Mouse (Mus musculus): ENCODE measurements at regions not wholly inside any gene's neighbourhood (a gene's known extent, or its start where the extent isn't known, plus 50 kb on each side); places are given as distances from the start of the nearest gene placed in this dataset.
A peak's percentile ranks its signal among the peaks of the same experiment; 100 is the strongest.

DNA sequence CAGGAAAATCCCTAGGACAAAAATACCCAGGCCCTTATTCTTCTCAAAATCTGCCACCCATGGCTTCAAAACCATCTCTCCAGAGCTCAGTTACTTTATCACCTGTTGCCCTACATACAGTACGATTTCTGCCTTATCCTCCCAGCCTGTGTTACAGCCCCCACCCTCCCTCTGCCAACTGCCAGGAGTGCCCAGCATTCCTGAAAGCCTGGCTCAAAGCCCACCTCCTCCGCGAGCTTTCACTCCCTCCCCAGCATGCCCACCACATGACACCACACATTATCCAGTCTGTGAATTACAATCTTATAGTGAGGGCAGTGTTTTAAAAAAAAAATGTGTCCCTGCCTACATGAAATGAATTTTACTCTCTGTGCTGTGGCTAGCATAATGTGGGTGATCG is 320.3 kb upstream of the Slc24a5 start:
- TF ChIP-seq POLR2A (IDR thresholded peaks at IDR 0.05; ENCODE audit: borderline replicate concordance, extremely low read depth, insufficient read depth, insufficient read length, poor library complexity, severe bottlenecking) (no peak), CTCF (IDR thresholded peaks at IDR 0.05; ENCODE audit: borderline replicate concordance, extremely low read depth, insufficient read depth, insufficient read length) (no peak)
- peak; percentile 85 for DNase-seq (ENCODE audit: low read depth)

DNA sequence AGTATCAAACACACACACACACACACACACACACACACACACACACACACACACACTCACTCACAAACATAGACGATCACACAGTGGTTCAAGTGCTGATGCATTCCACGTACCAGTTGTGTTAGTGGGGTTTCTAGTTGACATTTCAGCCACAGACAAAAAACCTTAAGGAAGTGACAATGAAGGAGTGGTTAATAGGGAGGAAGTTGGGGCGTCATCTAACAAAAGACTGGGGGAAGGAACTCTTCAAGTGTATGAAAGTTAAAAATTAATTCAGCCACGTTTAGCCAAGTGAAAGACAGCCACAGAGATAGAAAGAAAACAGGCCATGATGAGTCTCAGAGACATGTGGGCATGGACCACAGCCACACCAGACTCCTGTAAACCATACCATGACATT is 316.1 kb upstream of the Slc24a5 start:
- TF ChIP-seq CTCF (IDR thresholded peaks at IDR 0.05; ENCODE audit: borderline replicate concordance, extremely low read depth, insufficient read depth, insufficient read length) (no peak), POLR2A (IDR thresholded peaks at IDR 0.05; ENCODE audit: borderline replicate concordance, extremely low read depth, insufficient read depth, insufficient read length, poor library complexity, severe bottlenecking) (no peak)
- no peak for DNase-seq (ENCODE audit: low read depth)

DNA sequence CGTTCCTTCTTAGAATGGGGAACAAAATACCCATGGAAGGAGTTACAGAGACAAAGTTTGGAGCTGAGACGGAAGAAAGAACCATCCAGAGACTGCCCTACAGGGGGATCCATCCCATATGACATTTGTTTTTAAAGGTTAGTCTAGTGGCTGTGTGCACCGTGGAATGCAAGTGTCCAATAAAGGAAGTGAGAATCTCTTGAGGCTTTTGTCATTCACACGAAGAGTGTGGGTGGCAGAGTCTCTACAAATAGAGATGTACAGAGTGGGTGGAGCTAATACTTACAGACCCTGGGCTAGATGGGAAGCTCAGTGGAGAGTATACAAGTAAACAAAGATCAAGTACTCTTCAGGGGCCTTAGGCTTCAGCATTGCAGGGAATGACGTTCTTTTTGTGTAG is 314.2 kb upstream of the Slc24a5 start:
- TF ChIP-seq POLR2A (IDR thresholded peaks at IDR 0.05; ENCODE audit: borderline replicate concordance, extremely low read depth, insufficient read depth, insufficient read length, poor library complexity, severe bottlenecking) = no peak
- no peak for TF ChIP-seq CTCF (IDR thresholded peaks at IDR 0.05; ENCODE audit: borderline replicate concordance, extremely low read depth, insufficient read depth, insufficient read length)
- DNase-seq (ENCODE audit: low read depth) = no peak

DNA sequence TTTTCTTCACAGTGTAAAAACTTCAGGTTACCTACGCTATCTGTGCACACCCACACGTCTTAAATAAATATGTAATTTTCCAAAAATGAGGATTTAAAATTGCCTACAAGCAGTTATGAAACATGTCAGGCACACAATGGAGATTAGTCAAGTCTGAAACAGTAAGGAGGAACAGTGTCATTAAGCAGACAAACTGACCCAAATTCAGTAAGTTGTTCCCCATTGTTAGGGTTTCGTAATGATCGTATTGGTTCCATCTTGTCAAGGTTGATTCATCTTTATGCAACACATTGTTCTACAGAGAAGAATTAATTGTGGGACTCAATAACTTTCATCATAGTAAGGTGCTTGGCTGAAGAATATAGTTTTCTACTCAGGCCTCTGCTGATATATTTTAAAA is 312.7 kb upstream of the Slc24a5 start:
- TF ChIP-seq CTCF (IDR thresholded peaks at IDR 0.05; ENCODE audit: borderline replicate concordance, extremely low read depth, insufficient read depth, insufficient read length) (no peak), POLR2A (IDR thresholded peaks at IDR 0.05; ENCODE audit: borderline replicate concordance, extremely low read depth, insufficient read depth, insufficient read length, poor library complexity, severe bottlenecking) (no peak)
- DNase-seq (ENCODE audit: low read depth) = no peak

DNA sequence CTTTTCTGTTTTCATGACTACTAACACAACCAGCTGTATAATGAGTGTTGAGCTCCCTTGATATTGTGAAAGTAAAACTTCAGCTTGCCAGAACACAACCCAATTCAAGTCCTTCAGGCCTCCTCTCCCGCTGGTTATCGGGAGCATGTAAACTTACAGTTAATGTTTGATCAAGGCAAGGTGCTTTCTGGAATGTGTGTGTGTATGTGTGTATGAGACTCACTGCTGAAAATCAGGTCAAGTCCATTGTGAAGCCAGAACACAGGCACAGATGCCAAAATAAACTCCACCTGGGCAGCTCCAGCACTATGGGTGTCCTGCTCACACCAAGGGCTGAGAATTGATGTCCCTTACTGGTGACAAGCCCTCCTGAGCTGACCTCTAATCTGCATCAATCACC is 308.9 kb upstream of the Slc24a5 start:
- DNase-seq (ENCODE audit: low read depth) = no peak
- TF ChIP-seq POLR2A (IDR thresholded peaks at IDR 0.05; ENCODE audit: borderline replicate concordance, extremely low read depth, insufficient read depth, insufficient read length, poor library complexity, severe bottlenecking) (no peak), CTCF (IDR thresholded peaks at IDR 0.05; ENCODE audit: borderline replicate concordance, extremely low read depth, insufficient read depth, insufficient read length) (no peak)

DNA sequence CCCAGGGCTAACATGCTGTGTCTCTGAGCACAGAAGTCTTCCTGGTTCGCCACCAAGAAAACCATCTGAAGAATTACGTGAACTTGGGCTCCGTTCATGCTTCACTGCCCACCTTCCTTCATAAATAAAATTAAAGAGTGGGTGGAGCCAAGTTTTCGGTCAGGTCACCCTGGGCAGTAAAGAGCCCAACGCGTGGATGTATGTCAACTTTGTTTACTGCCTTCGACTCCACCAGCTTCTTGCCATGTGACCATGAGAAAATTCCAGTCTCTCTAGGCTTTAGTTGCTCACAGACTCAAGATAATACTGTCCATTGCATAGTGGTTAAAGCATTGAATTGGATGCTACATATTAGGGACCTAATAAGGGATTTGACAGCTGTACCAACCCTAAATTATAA is 304.3 kb upstream of the Slc24a5 start:
- TF ChIP-seq CTCF (IDR thresholded peaks at IDR 0.05; ENCODE audit: borderline replicate concordance, extremely low read depth, insufficient read depth, insufficient read length) (no peak), POLR2A (IDR thresholded peaks at IDR 0.05; ENCODE audit: borderline replicate concordance, extremely low read depth, insufficient read depth, insufficient read length, poor library complexity, severe bottlenecking) (no peak)
- DNase-seq (ENCODE audit: low read depth) = no peak

DNA sequence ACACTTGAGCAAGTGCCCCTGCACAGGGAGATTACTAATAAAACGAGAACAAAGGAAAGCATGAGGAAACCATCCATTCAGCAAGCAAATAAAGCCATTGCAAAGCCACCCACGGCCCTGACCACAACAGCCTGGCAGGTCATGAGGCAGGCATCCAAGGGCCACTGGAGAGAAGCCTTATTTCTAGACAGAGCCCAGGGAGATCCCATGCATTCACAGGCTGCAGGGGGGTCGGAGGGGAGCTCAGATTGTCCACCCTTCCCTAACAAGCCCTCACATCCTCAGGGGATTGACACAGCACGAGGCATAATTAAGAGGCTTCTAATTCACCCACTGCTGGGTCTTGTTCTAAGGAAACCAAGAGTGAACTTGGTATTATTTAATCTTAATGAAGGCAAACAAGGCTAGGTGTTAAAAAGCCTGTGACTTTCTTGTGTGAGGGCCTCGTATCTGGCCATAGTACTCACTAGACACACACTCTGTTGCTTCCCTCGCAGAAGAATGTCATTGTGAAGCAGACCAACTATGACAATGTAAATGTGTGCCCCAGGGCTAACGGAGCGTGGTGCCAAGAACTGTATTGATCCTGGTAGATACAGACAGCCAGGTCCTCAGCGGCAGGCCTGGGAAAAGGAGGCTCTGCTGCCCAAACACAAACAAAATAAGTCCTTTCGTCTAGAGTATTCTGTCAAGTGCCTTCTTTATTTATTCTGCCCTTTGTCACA is 303.6 kb upstream of the Slc24a5 start:
- peak; percentile 61 for DNase-seq (ENCODE audit: low read depth)
- TF ChIP-seq POLR2A (IDR thresholded peaks at IDR 0.05; ENCODE audit: borderline replicate concordance, extremely low read depth, insufficient read depth, insufficient read length, poor library complexity, severe bottlenecking) (no peak), CTCF (IDR thresholded peaks at IDR 0.05; ENCODE audit: borderline replicate concordance, extremely low read depth, insufficient read depth, insufficient read length) (no peak)

DNA sequence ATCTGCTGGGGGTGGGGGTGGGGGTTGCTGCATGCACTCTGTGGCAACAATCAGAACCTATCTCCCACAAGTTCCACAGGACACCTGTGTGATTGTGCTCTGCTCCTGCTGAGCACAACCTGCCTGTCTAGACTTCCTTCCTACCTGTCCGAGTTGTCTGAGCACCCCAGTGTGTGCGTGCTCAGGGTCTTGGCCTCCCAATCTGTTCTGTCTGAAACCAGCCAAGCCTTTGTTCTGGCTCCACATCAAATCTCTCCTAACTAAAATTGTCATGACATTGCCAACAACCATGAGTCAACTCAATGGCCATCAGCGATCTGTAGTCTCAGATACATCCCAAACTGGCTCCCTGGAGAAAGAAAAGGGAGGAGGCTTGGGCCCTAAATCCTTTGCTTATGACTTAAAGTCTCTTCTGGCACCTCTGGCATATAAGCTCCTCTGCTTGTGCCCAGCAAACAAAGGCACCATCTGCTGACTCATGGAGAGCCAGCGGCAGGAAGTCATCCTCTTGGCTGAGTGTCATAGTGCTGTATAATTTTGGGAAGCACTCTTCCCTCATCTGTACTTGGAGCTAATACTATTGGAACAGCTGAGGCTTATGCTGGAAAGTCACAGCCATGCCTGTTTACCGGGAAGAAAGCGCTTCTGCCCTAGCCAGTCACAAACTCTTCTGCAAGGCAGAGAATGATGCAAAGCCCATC is 298.5 kb upstream of the Slc24a5 start:
- TF ChIP-seq POLR2A (IDR thresholded peaks at IDR 0.05; ENCODE audit: borderline replicate concordance, extremely low read depth, insufficient read depth, insufficient read length, poor library complexity, severe bottlenecking) = no peak
- TF ChIP-seq CTCF (IDR thresholded peaks at IDR 0.05; ENCODE audit: borderline replicate concordance, extremely low read depth, insufficient read depth, insufficient read length) = no peak
- DNase-seq (ENCODE audit: low read depth) = peak; percentile 23

DNA sequence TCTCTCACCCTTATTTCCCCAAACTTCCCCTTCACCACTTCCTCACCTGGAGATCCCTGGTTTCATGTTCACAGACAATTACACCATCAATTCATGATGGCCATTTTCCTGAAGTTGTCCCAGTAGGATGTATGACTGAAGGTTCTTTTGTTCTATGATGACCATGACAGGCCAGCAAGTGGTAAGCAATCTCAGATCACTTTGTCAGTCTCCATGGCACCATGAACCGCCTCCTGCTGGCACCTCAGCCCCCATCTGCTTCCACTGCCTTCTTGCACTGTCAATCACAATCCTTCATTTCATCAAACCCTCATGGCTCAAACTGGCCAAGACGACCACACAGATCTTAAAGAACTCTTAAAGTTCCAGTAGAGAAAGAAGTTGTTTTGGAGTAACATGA is 297.9 kb upstream of the Slc24a5 start:
- TF ChIP-seq CTCF (IDR thresholded peaks at IDR 0.05; ENCODE audit: borderline replicate concordance, extremely low read depth, insufficient read depth, insufficient read length) (no peak), POLR2A (IDR thresholded peaks at IDR 0.05; ENCODE audit: borderline replicate concordance, extremely low read depth, insufficient read depth, insufficient read length, poor library complexity, severe bottlenecking) (no peak)
- DNase-seq (ENCODE audit: low read depth) = no peak

DNA sequence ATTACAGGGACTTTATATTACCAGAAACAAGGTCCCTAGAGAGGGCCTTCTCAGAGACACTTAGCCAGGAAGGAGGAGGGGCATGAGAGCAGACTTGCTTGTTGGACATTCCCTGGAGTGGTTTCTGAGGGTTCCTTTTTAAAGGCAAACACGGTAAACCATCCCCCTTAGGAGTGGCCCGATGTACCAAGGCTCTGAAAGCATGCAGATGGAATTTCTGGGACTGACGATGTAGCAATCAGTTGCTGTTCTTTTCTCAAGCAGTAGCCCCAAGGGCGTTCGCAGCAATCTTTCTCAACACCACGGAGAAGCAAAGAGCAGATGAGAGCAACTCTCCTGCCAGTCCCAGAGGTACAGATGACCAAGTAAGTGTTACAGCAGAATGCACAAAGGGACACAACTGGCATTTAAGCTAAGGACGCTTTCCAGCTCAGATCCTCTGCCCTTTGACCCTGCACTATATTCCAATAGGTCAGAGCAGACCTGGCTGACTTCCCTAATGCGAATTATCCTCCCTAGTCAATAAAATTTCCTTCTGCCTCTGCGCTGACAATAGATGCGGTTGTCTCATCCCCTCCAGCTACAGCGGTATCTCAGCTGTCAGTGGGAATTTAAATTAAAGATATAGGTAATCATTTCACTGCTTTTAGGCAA is 295.7 kb upstream of the Slc24a5 start:
- DNase-seq (ENCODE audit: low read depth) = no peak
- TF ChIP-seq CTCF (IDR thresholded peaks at IDR 0.05; ENCODE audit: borderline replicate concordance, extremely low read depth, insufficient read depth, insufficient read length) (no peak), POLR2A (IDR thresholded peaks at IDR 0.05; ENCODE audit: borderline replicate concordance, extremely low read depth, insufficient read depth, insufficient read length, poor library complexity, severe bottlenecking) (no peak)

DNA sequence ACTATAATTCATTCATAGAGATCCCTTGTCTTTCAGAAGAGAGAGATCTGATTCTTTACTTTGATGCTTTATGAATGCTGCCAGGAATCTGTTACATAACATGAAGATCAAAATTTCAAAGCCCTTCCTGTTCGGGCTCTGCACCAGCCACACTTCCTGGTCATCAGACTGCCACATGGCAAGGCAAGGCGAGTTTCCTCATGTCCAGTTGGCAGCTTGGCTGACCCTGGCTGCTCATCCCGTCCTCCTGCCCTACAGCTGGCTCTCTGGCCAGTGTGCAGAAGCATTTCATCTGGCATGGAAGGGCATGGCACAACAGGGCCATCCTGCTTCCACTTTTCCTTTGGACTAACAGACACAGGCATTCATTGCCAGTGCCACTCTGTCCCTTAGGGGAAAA is 292.2 kb upstream of the Slc24a5 start:
- no peak for DNase-seq (ENCODE audit: low read depth)
- TF ChIP-seq CTCF (IDR thresholded peaks at IDR 0.05; ENCODE audit: borderline replicate concordance, extremely low read depth, insufficient read depth, insufficient read length) (no peak), POLR2A (IDR thresholded peaks at IDR 0.05; ENCODE audit: borderline replicate concordance, extremely low read depth, insufficient read depth, insufficient read length, poor library complexity, severe bottlenecking) (no peak)

Measured in brain, embryonic 14.5 days (tissue).